Mouse (Mus musculus) kidney, adult 11 months (tissue): ENCODE results near the gene Ptpn11.
A peak's percentile ranks its signal among the peaks of the same experiment; 100 is the strongest.

Experiments
- DNase-seq: peaks from one replicate; pipeline ENCODE4 v3.0.0; 2022

Gene Ptpn11

GRCm38 (mm10) chr5:121123399-121123798 lies 67.8 kb downstream of the Ptpn11 start:
- no peak for DNase-seq

GRCm38 (mm10) chr5:121122577-121122976 lies 68.6 kb downstream of the Ptpn11 start:
- no peak for DNase-seq

- DNase-seq = no peak
Measured at GRCm38 (mm10) chr5:121122036-121122435, 69.2 kb downstream of the Ptpn11 start.

- DNase-seq = no peak
Measured at GRCm38 (mm10) chr5:121119331-121120034, 71.7 kb downstream of the Ptpn11 start.

- DNase-seq = peak; percentile 32
Measured at GRCm38 (mm10) chr5:121118345-121118744, 72.9 kb downstream of the Ptpn11 start.

- no peak for DNase-seq
Measured at GRCm38 (mm10) chr5:121116941-121117340, 74.3 kb downstream of the Ptpn11 start.

GRCm38 (mm10) chr5:121115391-121116157 lies 75.6 kb downstream of the Ptpn11 start:
- DNase-seq = no peak

- DNase-seq = no peak
Measured at GRCm38 (mm10) chr5:121114151-121114550, 77.0 kb downstream of the Ptpn11 start.

- DNase-seq = no peak
Measured at GRCm38 (mm10) chr5:121112390-121112789, 78.8 kb downstream of the Ptpn11 start.

- no peak for DNase-seq
Measured at GRCm38 (mm10) chr5:121111106-121111915, 79.9 kb downstream of the Ptpn11 start.

- DNase-seq = no peak
Measured at GRCm38 (mm10) chr5:121109185-121109584, 82.0 kb downstream of the Ptpn11 start.

GRCm38 (mm10) chr5:121106913-121107312 lies 84.3 kb downstream of the Ptpn11 start:
- no peak for DNase-seq

GRCm38 (mm10) chr5:121100886-121101580 lies 90.2 kb downstream of the Ptpn11 start:
- no peak for DNase-seq

GRCm38 (mm10) chr5:121100095-121100494 lies 91.1 kb downstream of the Ptpn11 start:
- DNase-seq = no peak

GRCm38 (mm10) chr5:121097970-121098369 lies 93.2 kb downstream of the Ptpn11 start:
- DNase-seq = no peak

- no peak for DNase-seq
Measured at GRCm38 (mm10) chr5:121096744-121097143, 94.5 kb downstream of the Ptpn11 start.

- DNase-seq = no peak
Measured at GRCm38 (mm10) chr5:121093281-121093680, 97.9 kb downstream of the Ptpn11 start.

- no peak for DNase-seq
Measured at GRCm38 (mm10) chr5:121089660-121090059, 101.5 kb downstream of the Ptpn11 start.

- no peak for DNase-seq
Measured at GRCm38 (mm10) chr5:121087733-121088132, 103.5 kb downstream of the Ptpn11 start.

- DNase-seq = no peak
Measured at GRCm38 (mm10) chr5:121082605-121083004, 108.6 kb downstream of the Ptpn11 start.

- DNase-seq = no peak
Measured at GRCm38 (mm10) chr5:121081754-121082153, 109.4 kb downstream of the Ptpn11 start.
